Mouse (Mus musculus): ENCODE results near the gene Olfr844.

Gene Olfr844

DNA sequence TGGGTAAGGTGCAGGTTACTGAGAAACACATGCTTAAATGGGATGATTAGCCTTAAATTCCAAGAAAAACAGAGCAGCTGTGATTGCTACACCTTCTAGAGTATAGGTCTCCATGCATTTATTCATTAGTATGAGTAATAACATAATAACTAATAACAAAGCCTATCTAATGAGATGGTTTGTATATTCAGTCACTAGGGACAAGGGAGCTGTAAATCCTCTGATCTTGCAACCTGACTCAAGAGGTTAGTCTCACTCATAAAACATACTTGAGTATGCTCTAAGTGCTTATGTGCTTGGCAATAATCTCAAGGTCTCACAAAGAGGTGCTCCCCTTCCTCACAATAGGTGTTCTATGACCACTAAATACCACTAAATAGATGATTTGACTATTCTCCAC, at the start of gene Olfr844:
Gene Olfr844 (plus strand): TSS at position 301 of the 400 bp plus-strand sequence.
- no peak for DNase-seq

DNA sequence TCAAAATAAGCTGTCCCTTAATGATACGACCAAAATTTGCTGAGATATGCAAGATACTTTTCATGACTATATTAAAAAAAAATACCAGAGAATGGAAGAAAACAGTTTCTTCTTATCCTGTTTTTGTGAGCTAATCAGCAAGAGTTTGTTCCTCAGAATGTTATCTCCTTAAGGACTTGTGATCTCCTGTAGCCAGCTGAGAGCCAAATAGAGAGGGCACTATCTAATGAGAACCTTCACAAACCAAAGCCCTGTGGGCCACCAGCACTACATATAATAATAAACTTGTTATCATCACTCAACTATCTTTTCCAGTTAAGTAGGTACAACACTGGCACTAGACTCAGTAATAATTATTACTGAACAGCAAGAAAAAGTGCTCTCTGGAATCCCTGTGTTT, 20.0 kb downstream of the Olfr844 start, which contains the start of gene Olfr845:
Gene Olfr845 (plus strand): TSS at position 301 of the 400 bp plus-strand sequence.
- no peak for DNase-seq

- no peak for DNase-seq
These were observed 47.8 kb downstream of the Olfr844 start, which contains the start of gene Olfr846 for GRCm38 (mm10) chr9:19363905-19364304. TSS of gene Olfr846 (minus strand) at chr9:19364005.
